Mouse (Mus musculus) midbrain, embryonic 16.5 days (tissue): ENCODE measurements around the gene Ttc28. TPM values are rescaled to one million over a fixed set of nuclear protein-coding genes. Genes with fewer than 3 reads are reported as not detected.

Source experiments
- ATAC-seq: fragments of 200-750 bp; cut with Nextera tagmentation; 2 replicates; pipeline ENCODE4 v1.8.0; 2017; ENCODE audit warnings: moderate TSS enrichment
- H3K27ac ChIP-seq: fragments of 300-500 bp; sonication (generic); 2 replicates; pipeline ENCODE4 v1.5.1; 2014; ENCODE audit warnings: mild to moderate bottlenecking, low read length, mixed read lengths
- H3K27me3 ChIP-seq: fragments of 300-500 bp; sonication (generic); 2 replicates; pipeline ENCODE4 v1.6.1; 2014; ENCODE audit warnings: low read depth, low read length, mixed read lengths; ENCODE audit not compliant: control insufficient read depth, insufficient read depth
- H3K36me3 ChIP-seq: fragments of 300-500 bp; sonication (generic); 2 replicates; pipeline ENCODE4 v1.6.1; 2014; ENCODE audit warnings: mild to moderate bottlenecking, low read length, moderate library complexity, mixed read lengths; ENCODE audit not compliant: control insufficient read depth, insufficient read depth
- H3K4me1 ChIP-seq: fragments of 300-500 bp; sonication (generic); 2 replicates; pipeline ENCODE4 v1.6.1; 2014; ENCODE audit warnings: mild to moderate bottlenecking, low read length, mixed read lengths; ENCODE audit not compliant: control insufficient read depth, insufficient read depth
- H3K4me2 ChIP-seq: fragments of 300-500 bp; sonication (generic); 2 replicates; pipeline ENCODE4 v1.6.1; 2014; ENCODE audit warnings: mild to moderate bottlenecking, low read length, mixed read lengths
- H3K4me3 ChIP-seq: fragments of 300-500 bp; sonication (generic); 2 replicates; pipeline ENCODE4 v1.5.1; 2014; ENCODE audit warnings: low read depth, mild to moderate bottlenecking, low read length, moderate library complexity, mixed read lengths
- H3K9ac ChIP-seq: fragments of 300-500 bp; sonication (generic); 2 replicates; pipeline ENCODE4 v1.6.1; 2014; ENCODE audit warnings: low read depth, low read length, mixed read lengths
- H3K9me3 ChIP-seq: fragments of 300-500 bp; sonication (generic); replicated peaks from 2 replicates; pipeline ENCODE4 v1.6.1; 2014; ENCODE audit warnings: mild to moderate bottlenecking, low read length, mixed read lengths; ENCODE audit not compliant: control insufficient read depth, poor library complexity, severe bottlenecking
- WGBS: fragments of 180-500 bp; shearing (Covaris S2); extraction: QIAGEN DNeasy Blood & Tissue Kit; methylation state at CpG from one replicate; pipeline ENCODE4 v1.1.7; 2014; 5-methylcytosine and 5-hydroxymethylcytosine counted together
- polyA plus RNA-seq: library from polyadenylated mRNA; unstranded; fragments of >200 nt; fragmentation: Nextera tagmentation; extraction: Ambion mirVana; gene quantifications from 2 replicates; pipeline ENCODE4 v1.2.1, GENCODE M21; 2015

The Ttc28 gene
- polyA plus RNA-seq, 1 experiment from 2014 or later, result 16.6 TPM

DNA sequence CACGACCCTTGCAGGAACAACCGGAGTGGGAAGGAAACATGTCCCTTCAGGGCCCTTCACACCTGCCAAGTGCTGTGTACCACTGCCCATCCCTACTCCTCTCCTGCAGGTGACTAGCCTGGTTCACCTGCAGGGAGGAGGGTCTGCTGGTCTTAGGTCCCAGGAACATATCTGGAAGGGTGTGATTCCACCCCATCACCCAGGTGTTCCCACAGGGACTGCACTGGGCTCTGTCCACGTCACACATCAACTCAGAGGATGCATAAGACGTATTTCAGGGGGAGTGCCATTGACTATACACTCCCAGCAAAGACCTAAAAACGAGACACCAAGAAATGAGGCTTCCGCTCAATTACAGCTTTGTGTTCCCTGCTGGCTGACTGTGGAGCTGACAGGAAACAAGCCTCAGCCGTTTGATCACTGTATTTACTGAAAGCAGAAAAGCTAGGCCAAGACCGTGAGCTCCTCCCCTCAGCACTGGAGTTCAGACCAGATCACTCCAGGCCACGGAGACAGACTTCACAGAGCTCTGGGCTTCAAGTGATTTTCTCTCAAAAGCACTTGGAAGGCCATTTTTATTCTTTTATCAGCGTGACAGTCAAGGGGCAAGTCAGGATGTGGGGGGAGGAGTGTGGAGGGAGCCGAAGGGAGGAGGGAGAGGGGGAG is 383.1 kb downstream of the Ttc28 start:
- no peaks in the 10 kb centered on the region for H3K9me3 ChIP-seq
- no peak overlapping the region for H3K4me3 ChIP-seq
- H3K27me3 ChIP-seq, result no peaks in the 10 kb centered on the region
- peak overlapping the region; percentile 49 for H3K9ac ChIP-seq
- peak; percentile 72 for ATAC-seq
- peaks cover 18% of the 10 kb centered on the region for H3K4me1 ChIP-seq
- peak overlapping the region; percentile 78 for H3K27ac ChIP-seq
- H3K4me2 ChIP-seq, result no peak overlapping the region
- peaks cover 7% of the 10 kb centered on the region; the same call in 1 of the 2 replicates for H3K36me3 ChIP-seq
- 15% methylated on average over 11 of the region's 11 CpGs for WGBS

DNA sequence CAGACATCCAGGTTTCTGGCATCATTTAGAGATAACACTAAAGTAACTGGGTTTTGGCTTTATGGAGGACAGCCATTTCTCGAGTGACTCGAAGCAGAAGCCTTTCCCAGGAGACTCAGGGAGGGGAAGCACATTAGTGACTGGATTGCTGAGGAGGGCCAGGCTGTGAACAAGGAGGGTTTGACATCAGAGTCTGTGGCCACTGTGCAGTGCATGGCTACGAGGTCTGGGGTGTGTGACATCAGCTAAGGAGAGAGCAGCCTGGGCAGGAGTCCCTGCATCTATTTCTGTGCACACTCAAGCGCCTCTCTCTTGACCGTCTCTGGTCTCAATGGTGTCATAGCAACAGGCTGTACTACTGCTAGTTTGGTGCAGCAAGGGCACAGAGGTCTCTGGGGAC is 383.8 kb downstream of the Ttc28 start:
- WGBS, result 15% methylated on average over 5 of the region's 5 CpGs
- H3K9me3 ChIP-seq, result no peaks in the 10 kb centered on the region
- ATAC-seq, result no peak
- peaks cover 18% of the 10 kb centered on the region for H3K4me1 ChIP-seq
- H3K27me3 ChIP-seq, result no peaks in the 10 kb centered on the region
- H3K36me3 ChIP-seq, result peaks cover 8% of the 10 kb centered on the region; the same call in 1 of the 2 replicates
- H3K27ac ChIP-seq, result peak overlapping the region; percentile 78
- H3K9ac ChIP-seq, result peak overlapping the region; percentile 49
- H3K4me2 ChIP-seq, result peak overlapping the region; percentile 16; the same call in 1 of the 2 replicates
- H3K4me3 ChIP-seq, result no peak overlapping the region

DNA sequence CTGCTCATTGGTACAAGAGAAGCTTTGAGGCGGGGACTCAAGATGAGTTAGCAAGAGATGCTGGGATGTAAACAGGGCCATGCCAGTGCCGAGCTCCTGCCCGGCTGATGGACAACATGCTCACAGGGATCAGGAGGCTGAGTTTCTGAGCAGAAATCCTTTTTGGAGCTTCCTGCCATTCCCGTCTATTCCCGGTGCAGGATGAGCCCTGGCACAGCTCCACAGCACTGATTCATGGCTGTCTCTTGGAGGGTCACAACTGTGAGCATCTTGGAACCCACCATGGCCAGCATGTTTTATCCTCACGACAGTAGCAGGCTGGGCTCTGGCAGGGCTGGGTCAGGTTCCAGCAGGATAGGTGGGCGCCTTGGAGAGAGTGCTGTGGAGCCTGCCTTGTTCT is 384.9 kb downstream of the Ttc28 start:
- Histone ChIP-seq H3K27me3 (no peaks in the 10 kb centered on the region), H3K9ac (no peak overlapping the region), H3K4me3 (no peak overlapping the region), H3K4me1 (peaks cover 18% of the 10 kb centered on the region), H3K27ac (no peak overlapping the region), H3K36me3 (peaks cover 8% of the 10 kb centered on the region; the same call in 1 of the 2 replicates), H3K9me3 (no peaks in the 10 kb centered on the region), H3K4me2 (no peak overlapping the region)
- no peak for ATAC-seq
- WGBS, result 91% methylated on average over 7 of the region's 7 CpGs

DNA sequence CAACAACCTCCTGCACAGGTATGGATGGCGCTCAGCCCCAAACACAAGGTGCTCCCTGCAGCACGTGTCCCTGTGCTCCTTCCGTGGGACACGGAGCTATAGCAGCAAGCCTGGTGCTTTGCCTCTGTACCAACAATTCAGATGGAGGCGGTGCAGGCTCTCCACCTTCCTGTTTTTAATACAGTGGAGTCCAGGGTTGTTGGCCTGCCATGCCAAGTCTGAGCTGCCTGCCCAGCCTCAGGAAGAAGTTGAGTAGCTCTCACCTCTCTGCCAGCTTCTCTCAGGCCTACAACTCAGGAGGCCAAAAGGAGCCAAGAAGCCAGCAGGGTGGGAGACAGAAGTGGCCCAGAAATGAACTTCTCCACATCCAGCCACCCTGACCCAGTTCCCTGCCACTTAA is 387.1 kb downstream of the Ttc28 start:
- no peak overlapping the region for H3K9ac ChIP-seq
- no peak overlapping the region for H3K27ac ChIP-seq
- peaks cover 18% of the 10 kb centered on the region for H3K4me1 ChIP-seq
- no peak for ATAC-seq
- H3K4me3 ChIP-seq, result no peak overlapping the region
- WGBS, result 97% methylated on average over 5 of the region's 5 CpGs
- no peak overlapping the region for H3K4me2 ChIP-seq
- peaks cover 8% of the 10 kb centered on the region; the same call in 1 of the 2 replicates for H3K36me3 ChIP-seq
- H3K27me3 ChIP-seq, result no peaks in the 10 kb centered on the region
- no peaks in the 10 kb centered on the region for H3K9me3 ChIP-seq

DNA sequence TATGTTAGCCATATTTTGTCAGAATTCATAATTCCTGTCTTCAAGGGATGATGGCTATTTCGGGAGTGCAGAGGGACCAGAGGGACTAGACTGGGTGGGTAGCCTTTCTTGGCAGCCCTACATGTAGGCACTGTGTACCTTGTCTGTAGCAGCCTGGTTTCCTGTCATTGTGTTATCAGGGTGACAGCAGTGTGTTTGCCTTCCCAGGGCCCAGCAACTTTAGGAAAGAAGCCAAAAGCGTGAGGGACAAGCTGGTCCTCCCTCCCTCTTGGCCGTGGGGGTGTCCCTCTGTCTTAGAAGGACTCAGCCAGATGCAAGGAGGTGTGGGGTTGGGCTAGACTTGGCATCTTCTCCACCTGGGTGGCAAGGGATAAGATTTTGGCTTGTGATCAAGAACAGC is 387.5 kb downstream of the Ttc28 start:
- no peak overlapping the region for H3K9ac ChIP-seq
- 88% methylated on average over 3 of the region's 3 CpGs for WGBS
- no peaks in the 10 kb centered on the region for H3K27me3 ChIP-seq
- peaks cover 18% of the 10 kb centered on the region for H3K4me1 ChIP-seq
- no peak overlapping the region for H3K4me3 ChIP-seq
- H3K4me2 ChIP-seq, result no peak overlapping the region
- H3K27ac ChIP-seq, result no peak overlapping the region
- no peak for ATAC-seq
- no peaks in the 10 kb centered on the region for H3K9me3 ChIP-seq
- H3K36me3 ChIP-seq, result peaks cover 8% of the 10 kb centered on the region; the same call in 1 of the 2 replicates

DNA sequence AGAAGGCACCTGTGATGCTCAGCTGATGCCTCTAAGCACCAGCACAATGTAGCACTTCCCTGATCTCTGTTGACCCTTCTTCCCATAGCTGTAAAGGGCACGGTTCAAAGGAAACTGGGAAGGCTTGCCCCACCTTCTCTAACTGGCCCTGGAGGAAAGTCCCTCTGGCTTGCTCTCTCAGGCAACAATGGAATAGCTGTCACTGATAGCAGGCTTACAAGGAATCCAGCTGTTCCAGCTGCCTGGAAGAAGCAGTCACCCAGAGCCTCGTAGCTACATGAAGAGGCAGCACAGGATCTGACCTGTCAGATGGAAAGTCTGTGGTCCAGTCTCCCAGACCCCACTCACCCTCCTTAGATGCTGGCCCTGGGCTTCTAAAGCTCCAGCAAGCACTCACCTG is 389.2 kb downstream of the Ttc28 start:
- WGBS, result 19% methylated on average over 2 of the region's 2 CpGs
- H3K27ac ChIP-seq, result no peak overlapping the region
- ATAC-seq, result no peak
- H3K4me1 ChIP-seq, result peaks cover 3% of the 10 kb centered on the region
- H3K4me3 ChIP-seq, result no peak overlapping the region
- 0 out of 2 replicates have a peak overlapping the region, but pooled peaks have one; percentile 11 for H3K9ac ChIP-seq
- H3K27me3 ChIP-seq, result no peaks in the 10 kb centered on the region
- H3K4me2 ChIP-seq, result no peak overlapping the region
- no peaks in the 10 kb centered on the region for H3K9me3 ChIP-seq
- H3K36me3 ChIP-seq, result peaks cover 8% of the 10 kb centered on the region; the same call in 1 of the 2 replicates

DNA sequence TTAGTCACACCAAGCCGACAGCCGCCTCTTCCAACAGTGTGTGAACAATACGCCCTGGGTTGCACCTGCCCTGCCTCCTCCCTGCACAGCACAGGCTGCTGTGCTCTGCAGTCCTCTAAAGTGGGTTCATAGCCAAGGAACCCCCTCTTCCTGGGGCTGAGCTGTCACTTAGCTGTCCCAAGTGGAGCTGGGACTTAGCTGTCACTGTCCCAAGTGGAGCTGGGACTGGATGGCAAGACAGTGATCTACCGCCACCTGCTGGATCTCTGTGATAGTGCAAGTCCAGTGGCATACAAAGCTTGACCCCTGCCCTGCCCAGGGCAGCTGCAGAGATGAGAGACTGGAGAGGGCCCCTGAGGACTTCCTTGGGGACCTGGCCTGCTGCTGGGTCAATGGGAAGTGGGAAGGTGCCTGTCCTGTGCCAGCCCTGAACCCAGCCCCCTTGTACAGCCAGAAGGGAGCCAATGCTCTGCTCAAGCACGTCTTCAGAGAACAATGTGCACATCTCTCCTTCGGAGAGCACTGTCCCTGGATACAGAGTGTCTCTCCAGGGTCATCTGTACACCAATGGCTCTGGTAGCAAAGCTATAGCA is 390.1 kb downstream of the Ttc28 start:
- no peak overlapping the region for H3K4me2 ChIP-seq
- H3K36me3 ChIP-seq, result peaks cover 8% of the 10 kb centered on the region; the same call in 1 of the 2 replicates

DNA sequence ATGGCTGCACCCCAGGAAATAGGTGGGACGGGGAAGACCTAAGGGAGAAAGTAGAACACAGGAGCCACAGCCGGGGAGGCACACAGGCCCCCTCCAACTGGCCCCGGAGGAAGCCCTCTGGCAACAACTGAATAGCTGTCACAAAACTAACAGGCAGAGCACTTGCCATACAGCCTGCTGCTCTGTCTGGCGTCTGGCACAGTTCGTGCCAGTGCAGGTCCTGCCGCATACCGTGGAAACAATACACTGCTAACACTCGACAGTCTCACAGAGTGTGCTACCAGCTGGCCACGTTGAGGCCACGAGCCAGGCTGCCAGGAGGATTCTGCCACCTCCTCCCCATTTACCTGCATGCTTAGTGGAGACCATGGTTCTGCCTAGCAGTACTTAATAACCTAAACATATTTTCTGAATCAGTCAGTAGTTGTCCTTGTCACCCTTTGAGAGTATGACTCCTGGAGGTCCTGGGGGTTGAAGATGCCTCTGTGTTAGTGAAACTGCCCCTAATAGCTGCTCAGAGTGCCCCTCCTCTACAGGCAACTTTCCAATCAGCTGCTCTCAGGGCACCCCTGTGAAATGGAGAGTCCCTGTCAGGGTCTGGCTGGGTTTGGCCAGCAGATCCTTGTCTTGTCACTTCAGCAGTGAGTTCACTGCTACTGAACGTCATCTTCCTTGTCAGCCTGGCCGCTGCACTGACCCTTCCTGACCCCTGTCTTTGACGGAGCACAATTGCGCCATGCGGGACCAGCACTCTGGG is 390.8 kb downstream of the Ttc28 start:
- Histone ChIP-seq H3K36me3 (peaks cover 8% of the 10 kb centered on the region; the same call in 1 of the 2 replicates), H3K4me2 (no peak overlapping the region), H3K27me3 (no peaks in the 10 kb centered on the region), H3K27ac (no peak overlapping the region; the same call in 1 of the 2 replicates), H3K9me3 (no peaks in the 10 kb centered on the region), H3K4me3 (no peak overlapping the region), H3K4me1 (peaks cover 2% of the 10 kb centered on the region; the same call in 1 of the 2 replicates), H3K9ac (no peak overlapping the region)
- ATAC-seq, result no peak
- 65% methylated on average over 15 of the region's 15 CpGs for WGBS

More for the DNA sequence above, 390.1 kb downstream of the Ttc28 start:
- peak overlapping the region; percentile 63; the same call in 1 of the 2 replicates for H3K27ac ChIP-seq
- WGBS, result 53% methylated on average over 6 of the region's 6 CpGs
- H3K4me3 ChIP-seq, result no peak overlapping the region
- no peak overlapping the region for H3K9ac ChIP-seq
- ATAC-seq, result peak; percentile 41; the same call in 1 of the 2 replicates
- H3K27me3 ChIP-seq, result no peaks in the 10 kb centered on the region
- no peaks in the 10 kb centered on the region for H3K9me3 ChIP-seq
- H3K4me1 ChIP-seq, result peaks cover 2% of the 10 kb centered on the region; the same call in 1 of the 2 replicates
